Mouse (Mus musculus): ENCODE measurements around the gene Gm20388. TPM values are rescaled to one million over a fixed set of nuclear protein-coding genes. Genes with fewer than 3 reads are reported as not detected.

The Gm20388 gene
- total RNA-seq, 1 experiment from 2014 or later: 35.7 TPM

- ATAC-seq (replicated peaks; ENCODE audit: low read depth, poor library complexity, severe bottlenecking): no peak
These were observed 1436.2 kb downstream of the Gm20388 start for GRCm38 (mm10) chr8:121346862-121347261.

GRCm38 (mm10) chr8:121348998-121349397 lies 1438.4 kb downstream of the Gm20388 start:
- ATAC-seq (replicated peaks; ENCODE audit: low read depth, poor library complexity, severe bottlenecking): no peak

GRCm38 (mm10) chr8:121350803-121351202 lies 1440.2 kb downstream of the Gm20388 start:
- ATAC-seq (replicated peaks; ENCODE audit: low read depth, poor library complexity, severe bottlenecking): no peak

GRCm38 (mm10) chr8:121354844-121355243 lies 1444.2 kb downstream of the Gm20388 start:
- no peak for ATAC-seq (replicated peaks; ENCODE audit: low read depth, poor library complexity, severe bottlenecking)

GRCm38 (mm10) chr8:121357451-121357850 lies 1446.8 kb downstream of the Gm20388 start:
- ATAC-seq (replicated peaks; ENCODE audit: low read depth, poor library complexity, severe bottlenecking): no peak

- ATAC-seq (replicated peaks; ENCODE audit: low read depth, poor library complexity, severe bottlenecking): no peak
These were observed 1448.0 kb downstream of the Gm20388 start for GRCm38 (mm10) chr8:121358609-121359008.

GRCm38 (mm10) chr8:121359131-121359981 lies 1448.7 kb downstream of the Gm20388 start:
- peak; percentile 36; the same call in 1 of the 2 replicates for ATAC-seq (replicated peaks; ENCODE audit: low read depth, poor library complexity, severe bottlenecking)

GRCm38 (mm10) chr8:121360001-121360400 lies 1449.4 kb downstream of the Gm20388 start:
- ATAC-seq (replicated peaks; ENCODE audit: low read depth, poor library complexity, severe bottlenecking): 0 out of 2 replicates have a peak, but pooled peaks have one; percentile 1

GRCm38 (mm10) chr8:121361166-121361565 lies 1450.5 kb downstream of the Gm20388 start:
- ATAC-seq (replicated peaks; ENCODE audit: low read depth, poor library complexity, severe bottlenecking): no peak

- no peak for ATAC-seq (replicated peaks; ENCODE audit: low read depth, poor library complexity, severe bottlenecking)
These were observed 1454.0 kb downstream of the Gm20388 start for GRCm38 (mm10) chr8:121364646-121365045.

- ATAC-seq (replicated peaks; ENCODE audit: low read depth, poor library complexity, severe bottlenecking): no peak
These were observed 1454.5 kb downstream of the Gm20388 start for GRCm38 (mm10) chr8:121365150-121365549.

- ATAC-seq (replicated peaks; ENCODE audit: low read depth, poor library complexity, severe bottlenecking): no peak
These were observed 1456.0 kb downstream of the Gm20388 start for GRCm38 (mm10) chr8:121366655-121367054.

- ATAC-seq (replicated peaks; ENCODE audit: low read depth, poor library complexity, severe bottlenecking): peak; percentile 69
These were observed 1458.2 kb downstream of the Gm20388 start for GRCm38 (mm10) chr8:121368799-121369198.

- 0 out of 2 replicates have a peak, but pooled peaks have one; percentile 14 for ATAC-seq (replicated peaks; ENCODE audit: low read depth, poor library complexity, severe bottlenecking)
These were observed 1458.7 kb downstream of the Gm20388 start for GRCm38 (mm10) chr8:121369378-121369777.

GRCm38 (mm10) chr8:121371287-121371686 lies 1460.6 kb downstream of the Gm20388 start:
- peak; percentile 36; the same call in 1 of the 2 replicates for ATAC-seq (replicated peaks; ENCODE audit: low read depth, poor library complexity, severe bottlenecking)

GRCm38 (mm10) chr8:121371911-121372638 lies 1461.4 kb downstream of the Gm20388 start:
- ATAC-seq (replicated peaks; ENCODE audit: low read depth, poor library complexity, severe bottlenecking): no peak

- ATAC-seq (replicated peaks; ENCODE audit: low read depth, poor library complexity, severe bottlenecking): no peak
These were observed 1462.0 kb downstream of the Gm20388 start for GRCm38 (mm10) chr8:121372639-121372986.

GRCm38 (mm10) chr8:121374284-121374683 lies 1463.6 kb downstream of the Gm20388 start:
- ATAC-seq (replicated peaks; ENCODE audit: low read depth, poor library complexity, severe bottlenecking): no peak

GRCm38 (mm10) chr8:121374777-121375176 lies 1464.1 kb downstream of the Gm20388 start:
- ATAC-seq (replicated peaks; ENCODE audit: low read depth, poor library complexity, severe bottlenecking): no peak

- ATAC-seq (replicated peaks; ENCODE audit: low read depth, poor library complexity, severe bottlenecking): no peak
These were observed 1465.7 kb downstream of the Gm20388 start for GRCm38 (mm10) chr8:121376116-121376950.

Measured in common myeloid progenitor, adult 5-6 weeks (primary cell).